Mouse (Mus musculus) frontal cortex, adult (tissue): Measurements from ENCODE around the gene Pfkm.

ENCODE experiments used
- ATAC-seq: cut with Nextera tagmentation; 2 replicates; pipeline ENCODE4 v1.9.2; 2017; ENCODE audit warnings: mild to moderate bottlenecking, moderate library complexity, mixed read lengths; ENCODE audit not compliant: low TSS enrichment

The Pfkm gene

GRCm38 (mm10) chr15:98170917-98171316 is 78.5 kb downstream of the Pfkm start:
- no peak for ATAC-seq

GRCm38 (mm10) chr15:98172113-98172512 is 79.7 kb downstream of the Pfkm start:
- ATAC-seq = no peak

- ATAC-seq = peak; percentile 17
Observed at GRCm38 (mm10) chr15:98173821-98174220, 81.4 kb downstream of the Pfkm start.

GRCm38 (mm10) chr15:98177320-98177719 is 84.9 kb downstream of the Pfkm start:
- ATAC-seq = no peak

- peak; percentile 18; the same call in 1 of the 2 replicates for ATAC-seq
Observed at GRCm38 (mm10) chr15:98180567-98181131, 88.3 kb downstream of the Pfkm start.

GRCm38 (mm10) chr15:98181132-98181711 is 88.8 kb downstream of the Pfkm start:
- ATAC-seq = peak; percentile 95
